ENCODE assay signal across 24 mouse cellular contexts in the genomic region with DNA sequence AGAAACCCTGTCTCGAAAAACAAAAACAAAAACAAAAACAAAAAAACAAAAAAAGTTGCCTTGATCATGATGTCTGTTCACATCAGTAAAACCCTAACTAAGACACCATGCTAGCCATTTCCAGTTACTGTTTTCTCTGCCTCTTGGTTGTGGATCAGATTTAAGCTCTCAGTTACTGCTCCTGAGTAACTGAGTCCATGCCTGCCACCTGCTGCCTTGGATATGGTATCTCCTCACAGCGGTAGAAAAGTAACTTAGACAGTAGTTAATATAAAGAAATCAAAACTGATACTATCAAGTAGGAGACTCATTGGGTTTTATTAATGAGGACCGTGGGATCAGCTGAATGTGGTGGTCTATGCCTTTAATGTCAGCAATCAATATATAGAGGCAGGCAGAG. TPM values are rescaled to one million over a fixed set of nuclear protein-coding genes. Genes with fewer than 3 reads are reported as not detected.
DNase-seq lines count a peak whose midpoint lies in the region; ATAC-seq and TF ChIP-seq lines count a peak whose summit lies in the region.
"Had no signal": no experiment of that assay in that cellular context is flagged by ENCODE, and none has a peak within 500 bp of the region (broad histone marks: within the 10 kb centered on the region; RNA-seq: fewer than 3 reads in every experiment).

No protein-coding gene starts in this region.

- no peaks in the 10 kb centered on the region for H3K4me1 ChIP-seq in heart, adult 2 months (ENCODE audit: control insufficient read depth, insufficient read depth, low read length)
- H3K4me1 ChIP-seq in heart, embryonic 11.5 days (ENCODE audit: control insufficient read depth, insufficient read depth, low read length) = no peaks in the 10 kb centered on the region
- H3K4me1 ChIP-seq in midbrain, embryonic 11.5 days (ENCODE audit: control insufficient read depth, insufficient read depth, low read length) = no peaks in the 10 kb centered on the region
- no peaks in the 10 kb centered on the region for H3K4me1 ChIP-seq in midbrain, embryonic 14.5 days (ENCODE audit: control insufficient read depth, insufficient read depth, low read length)
- no peaks in the 10 kb centered on the region for H3K4me1 ChIP-seq in neural tube, embryonic 15.5 days
- H3K4me1 ChIP-seq: embryonic facial prominence, embryonic 12.5 days; forebrain, embryonic 15.5 days; heart, embryonic 12.5 days; hindbrain, embryonic 10.5 days; hindbrain, embryonic 15.5 days had no signal

- no peak overlapping the region for H3K27ac ChIP-seq in heart, adult 2 months
- no peak overlapping the region for H3K27ac ChIP-seq in heart, embryonic 11.5 days (ENCODE audit: low read depth, low read length)
- no peak overlapping the region for H3K27ac ChIP-seq in midbrain, embryonic 11.5 days (ENCODE audit: low read depth, low read length)
- H3K27ac ChIP-seq in midbrain, embryonic 14.5 days (replicated peaks; ENCODE audit: low read depth, low read length) = no peak overlapping the region
- H3K27ac ChIP-seq in neural tube, embryonic 15.5 days (replicated peaks) = no peak overlapping the region
- H3K27ac ChIP-seq: embryonic facial prominence, embryonic 12.5 days; forebrain, embryonic 15.5 days; hindbrain, embryonic 10.5 days; hindbrain, embryonic 15.5 days had no signal

- peak; percentile 25; the same call in 1 of the 2 replicates for TF ChIP-seq CTCF in heart, adult 2 months (IDR thresholded peaks at IDR 0.05)

- no peak overlapping the region for H3K9ac ChIP-seq in heart, adult 2 months (ENCODE audit: low read depth, low read length)
- no peak overlapping the region for H3K9ac ChIP-seq in heart, embryonic 11.5 days (ENCODE audit: low read depth, low read length)
- H3K9ac ChIP-seq in midbrain, embryonic 11.5 days (ENCODE audit: low read length) = no peak overlapping the region
- no peak overlapping the region for H3K9ac ChIP-seq in midbrain, embryonic 14.5 days (replicated peaks; ENCODE audit: low read length)
- H3K9ac ChIP-seq in neural tube, embryonic 15.5 days (replicated peaks) = no peak overlapping the region
- H3K9ac ChIP-seq: embryonic facial prominence, embryonic 12.5 days; forebrain, embryonic 15.5 days; heart, embryonic 12.5 days; hindbrain, embryonic 15.5 days had no signal

- no peak for DNase-seq in heart, adult 2 months
- peak; percentile 31 for DNase-seq in midbrain, embryonic 11.5 days (ENCODE audit: low spot score, missing footprints)
- no peak for DNase-seq in midbrain, embryonic 14.5 days
- peak; percentile 34 for DNase-seq in adipocyte (ENCODE audit: low spot score)
- DNase-seq in splenic B cell, adult 2 months (ENCODE audit: low read depth, low spot score) = peak; percentile 36
- no peak for DNase-seq in cerebellum, adult 8-10 months
- DNase-seq: adrenal gland, adult 2 months; adrenal gland, postnatal 25 days; cerebellum, adult 18-20 months; cerebellum, postnatal 14 days; gastrocnemius, postnatal 36 days; heart, adult 18-20 months had no signal

- H3K4me2 ChIP-seq in heart, embryonic 11.5 days = no peak overlapping the region
- H3K4me2 ChIP-seq in midbrain, embryonic 11.5 days = no peak overlapping the region
- no peak overlapping the region for H3K4me2 ChIP-seq in midbrain, embryonic 14.5 days (ENCODE audit: low read length)
- H3K4me2 ChIP-seq in neural tube, embryonic 15.5 days = no peak overlapping the region
- H3K4me2 ChIP-seq: embryonic facial prominence, embryonic 12.5 days; forebrain, embryonic 15.5 days; heart, embryonic 12.5 days; hindbrain, embryonic 15.5 days had no signal

- TF ChIP-seq POLR2A in heart, adult 2 months (IDR thresholded peaks at IDR 0.05; ENCODE audit: insufficient read depth, low read depth, low read length) = no peak

- no peaks in the 10 kb centered on the region for H3K36me3 ChIP-seq in heart, adult 2 months (ENCODE audit: control insufficient read depth, insufficient read depth, low read length)
- no peaks in the 10 kb centered on the region for H3K36me3 ChIP-seq in heart, embryonic 11.5 days (ENCODE audit: control insufficient read depth, insufficient read depth, low read length)
- H3K36me3 ChIP-seq in midbrain, embryonic 11.5 days (ENCODE audit: control insufficient read depth, insufficient read depth, low read length) = no peaks in the 10 kb centered on the region
- no peaks in the 10 kb centered on the region for H3K36me3 ChIP-seq in midbrain, embryonic 14.5 days (ENCODE audit: control insufficient read depth, insufficient read depth, low read length)
- no peaks in the 10 kb centered on the region for H3K36me3 ChIP-seq in splenic B cell, adult 2 months (ENCODE audit: control insufficient read depth, insufficient read depth, low read length, poor library complexity, severe bottlenecking)
- H3K36me3 ChIP-seq in neural tube, embryonic 15.5 days = no peaks in the 10 kb centered on the region
- H3K36me3 ChIP-seq: embryonic facial prominence, embryonic 12.5 days; forebrain, embryonic 15.5 days; G1E; heart, embryonic 12.5 days; hindbrain, embryonic 10.5 days; hindbrain, embryonic 15.5 days had no signal

- H3K9me3 ChIP-seq in heart, embryonic 11.5 days (replicated peaks; ENCODE audit: control insufficient read depth, low read length) = no peaks in the 10 kb centered on the region
- H3K9me3 ChIP-seq in midbrain, embryonic 11.5 days (ENCODE audit: control insufficient read depth, low read length) = no peaks in the 10 kb centered on the region
- H3K9me3 ChIP-seq in midbrain, embryonic 14.5 days (ENCODE audit: control insufficient read depth, low read length) = no peaks in the 10 kb centered on the region
- no peaks in the 10 kb centered on the region for H3K9me3 ChIP-seq in neural tube, embryonic 15.5 days (replicated peaks)
- H3K9me3 ChIP-seq: embryonic facial prominence, embryonic 12.5 days; forebrain, embryonic 15.5 days; G1E; heart, embryonic 12.5 days; hindbrain, embryonic 10.5 days; hindbrain, embryonic 15.5 days had no signal

- no peaks in the 10 kb centered on the region for H3K27me3 ChIP-seq in heart, adult 2 months (ENCODE audit: control insufficient read depth, insufficient read depth, low read length)
- no peaks in the 10 kb centered on the region for H3K27me3 ChIP-seq in heart, embryonic 11.5 days (ENCODE audit: control insufficient read depth, insufficient read depth, low read length)
- H3K27me3 ChIP-seq in midbrain, embryonic 11.5 days (ENCODE audit: control insufficient read depth, insufficient read depth, low read length) = no peaks in the 10 kb centered on the region
- H3K27me3 ChIP-seq in midbrain, embryonic 14.5 days (ENCODE audit: control insufficient read depth, insufficient read depth, low read length) = no peaks in the 10 kb centered on the region
- H3K27me3 ChIP-seq in splenic B cell, adult 2 months (ENCODE audit: control insufficient read depth, insufficient read depth, low read length, poor library complexity, severe bottlenecking) = peaks cover 2% of the 10 kb centered on the region; the same call in 1 of the 2 replicates
- H3K27me3 ChIP-seq in neural tube, embryonic 15.5 days (replicated peaks) = no peaks in the 10 kb centered on the region
- H3K27me3 ChIP-seq: embryonic facial prominence, embryonic 12.5 days; hindbrain, embryonic 15.5 days; Patski had no signal

- H3K4me3 ChIP-seq in heart, adult 2 months = no peak overlapping the region
- H3K4me3 ChIP-seq in heart, embryonic 11.5 days (ENCODE audit: low read depth, low read length) = no peak overlapping the region
- H3K4me3 ChIP-seq in midbrain, embryonic 11.5 days (ENCODE audit: low read depth, low read length) = no peak overlapping the region
- no peak overlapping the region for H3K4me3 ChIP-seq in midbrain, embryonic 14.5 days (replicated peaks; ENCODE audit: low read depth, low read length)
- H3K4me3 ChIP-seq in neural tube, embryonic 15.5 days (replicated peaks) = no peak overlapping the region
- H3K4me3 ChIP-seq: embryonic facial prominence, embryonic 12.5 days; forebrain, embryonic 15.5 days; heart, embryonic 12.5 days; hindbrain, embryonic 10.5 days; hindbrain, embryonic 15.5 days had no signal

- no peaks in the 10 kb centered on the region for H3K79me2 ChIP-seq in heart, adult 2 months (replicated peaks; ENCODE audit: control insufficient read depth, insufficient read depth, low read length)

- no peak for ATAC-seq in heart, embryonic 11.5 days (replicated peaks; ENCODE audit: insufficient number of reproducible peaks, low FRiP score, low TSS enrichment)
- ATAC-seq in midbrain, embryonic 11.5 days (ENCODE audit: low FRiP score) = no peak
- ATAC-seq in midbrain, embryonic 14.5 days (ENCODE audit: low FRiP score, low TSS enrichment) = no peak
- ATAC-seq in neural tube, embryonic 15.5 days (ENCODE audit: low FRiP score) = no peak
- ATAC-seq: activated CD4-positive, CD25-positive, alpha-beta regulatory T cell, adult 4 months; forebrain, embryonic 15.5 days; Patski had no signal

- WGBS in heart, adult 2 months = 64% methylated on average over 3 of the region's 3 CpGs
- WGBS in heart, embryonic 11.5 days (ENCODE audit: insufficient replicate concordance) = 65% methylated on average over 3 of the region's 3 CpGs
- WGBS in midbrain, embryonic 11.5 days = 77% methylated on average over 3 of the region's 3 CpGs
- WGBS in midbrain, embryonic 14.5 days = 82% methylated on average over 3 of the region's 3 CpGs
- WGBS in neural tube, embryonic 15.5 days = 73% methylated on average over 3 of the region's 3 CpGs

- intact Hi-C loops in heart, adult 2 months (cut with DNase I) = no loop called here

- TF ChIP-seq EP300 in heart, adult 2 months (IDR thresholded peaks at IDR 0.05; ENCODE audit: insufficient read depth, low read depth, low read length) = no peak

RNA-seq across cellular contexts. Expression of a gene that starts 20.5 kb away (rescaled TPM):
- under 1 TPM; 0.26 to 0.36 TPM for total RNA-seq in heart, adult 2 months (2021)
- 0.20 and 0.32 TPM in 2 replicates for polyA plus RNA-seq in heart, adult 2 months (2012; rRNA removed)
- polyA plus RNA-seq in heart, embryonic 11.5 days (2014; fragmentation: Nextera tagmentation; extraction: Ambion mirVana) = not detected in 2 replicates
- polyA plus RNA-seq in midbrain, embryonic 11.5 days (2014; fragmentation: Nextera tagmentation; extraction: Ambion mirVana) = 0.25 and 0.48 TPM in 2 replicates
- 0.20 and 0.25 TPM in 2 replicates for polyA plus RNA-seq in midbrain, embryonic 14.5 days (2014; fragmentation: Nextera tagmentation; extraction: Ambion mirVana)
- 0.06 TPM in 1 of 2 replicates, not detected in the other for polyA plus RNA-seq in neural tube, embryonic 15.5 days (2015; fragmentation: Nextera tagmentation; extraction: Ambion mirVana)
- total RNA-seq: common myeloid progenitor, adult 5-6 weeks had no signal
- polyA plus RNA-seq: activated CD4-positive, CD25-positive, alpha-beta regulatory T cell, adult 4 months; adrenal gland, adult 2 months; forebrain, embryonic 15.5 days; intestine, embryonic 14.5 days had no signal

RNA-seq across cellular contexts. Expression of a gene that starts 37.5 kb away (rescaled TPM):
- total RNA-seq in heart, adult 2 months (2021) = 10 to 100 TPM; 59.2 to 70.6 TPM
- polyA plus RNA-seq in heart, adult 2 months (2012; rRNA removed) = 22.3 and 54.4 TPM in 2 replicates
- 11.6 and 12.0 TPM in 2 replicates for polyA plus RNA-seq in heart, embryonic 11.5 days (2014; fragmentation: Nextera tagmentation; extraction: Ambion mirVana)
- 42.8 and 46.4 TPM in 2 replicates for polyA plus RNA-seq in midbrain, embryonic 11.5 days (2014; fragmentation: Nextera tagmentation; extraction: Ambion mirVana)
- 34.1 and 43.6 TPM in 2 replicates for polyA plus RNA-seq in midbrain, embryonic 14.5 days (2014; fragmentation: Nextera tagmentation; extraction: Ambion mirVana)
- 18.1 and 19.8 TPM in 2 replicates for polyA plus RNA-seq in neural tube, embryonic 15.5 days (2015; fragmentation: Nextera tagmentation; extraction: Ambion mirVana)

RNA-seq across cellular contexts. Expression of a gene that starts 42.2 kb away (rescaled TPM):
- 100 to 1,000 TPM in 1 of 2 experiments, 10 to 100 TPM in 1; 95.0 to 102 TPM for total RNA-seq in heart, adult 2 months (2021)
- polyA plus RNA-seq in heart, adult 2 months (2012; rRNA removed) = 53.1 and 87.5 TPM in 2 replicates
- 118 and 135 TPM in 2 replicates for polyA plus RNA-seq in heart, embryonic 11.5 days (2014; fragmentation: Nextera tagmentation; extraction: Ambion mirVana)
- 119 and 122 TPM in 2 replicates for polyA plus RNA-seq in midbrain, embryonic 11.5 days (2014; fragmentation: Nextera tagmentation; extraction: Ambion mirVana)
- 202 and 219 TPM in 2 replicates for polyA plus RNA-seq in midbrain, embryonic 14.5 days (2014; fragmentation: Nextera tagmentation; extraction: Ambion mirVana)
- 192 and 193 TPM in 2 replicates for polyA plus RNA-seq in neural tube, embryonic 15.5 days (2015; fragmentation: Nextera tagmentation; extraction: Ambion mirVana)

Comparison
In these comparisons a context has a peak if more than half of its experiments do, and no peak if none do; other contexts are left out.
1. DNase-seq: peak in midbrain, embryonic 11.5 days (single experiment), adipocyte (single experiment) and splenic B cell, adult 2 months (single experiment); none in heart, adult 2 months (0 of 2), midbrain, embryonic 14.5 days (single experiment) and cerebellum, adult 8-10 months (single experiment).